Mouse (Mus musculus): ENCODE results near the gene Ttc41. TPM values are rescaled to one million over a fixed set of nuclear protein-coding genes. Genes with fewer than 3 reads are reported as not detected.
A peak's percentile ranks its signal among the peaks of the same experiment; 100 is the strongest.

Ttc41 gene
- polyA plus RNA-seq, 1 experiment, result not detected

DNA sequence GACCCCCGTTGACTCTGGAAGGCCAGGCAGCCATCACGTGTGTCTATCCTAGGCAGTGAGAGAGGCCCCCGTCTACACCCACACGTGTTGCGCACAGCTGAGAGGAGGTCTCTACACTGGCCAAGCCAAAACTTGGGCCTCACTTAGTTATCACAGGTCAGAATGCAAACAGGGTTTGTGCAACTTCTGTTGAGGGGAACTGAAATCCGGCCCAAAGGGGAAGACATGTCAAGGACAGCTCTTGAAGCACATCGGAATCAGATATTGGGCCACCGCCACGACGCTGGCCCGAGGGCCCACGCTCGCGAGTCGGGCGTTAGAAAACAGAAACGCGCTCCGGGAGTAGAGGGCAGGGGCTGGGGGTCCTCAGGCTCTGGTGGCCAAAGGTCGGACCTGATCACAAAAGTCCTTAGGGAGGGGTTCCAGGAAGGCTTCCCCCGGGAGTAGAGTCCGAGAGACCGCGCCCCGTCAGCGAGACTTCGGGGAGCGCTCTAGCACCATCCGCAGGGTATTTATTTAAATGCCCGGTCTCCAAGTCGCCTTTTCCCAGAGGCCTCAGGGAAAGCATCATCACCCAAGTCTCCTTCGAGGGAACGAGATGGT is 921 bp upstream of the Ttc41 start:
- Histone ChIP-seq H3K4me1 (peaks cover 66% of the 10 kb centered on the region), H3K9me3 (no peaks in the 10 kb centered on the region), H3K4me3 (replicated peaks) (peak overlapping the region; percentile 99), H3K36me3 (replicated peaks; ENCODE audit: low read length) (peaks cover 48% of the 10 kb centered on the region), H3K27me3 (replicated peaks) (no peaks in the 10 kb centered on the region)
- TF ChIP-seq FLI1 (IDR thresholded peaks at IDR 0.05; ENCODE audit: low read length) (no peak), GATA1 (IDR thresholded peaks at IDR 0.05; ENCODE audit: borderline replicate concordance, low read length) (no peak)

GRCm38 (mm10) chr10:86705922-86706752 is 526 bp downstream of the Ttc41 start:
- Histone ChIP-seq H3K27me3 (replicated peaks) (no peaks in the 10 kb centered on the region), H3K36me3 (replicated peaks; ENCODE audit: low read length) (peaks cover 34% of the 10 kb centered on the region), H3K9me3 (no peaks in the 10 kb centered on the region), H3K4me3 (replicated peaks) (peak overlapping the region; percentile 99), H3K4me1 (peaks cover 52% of the 10 kb centered on the region)
- no peak for TF ChIP-seq FLI1 (IDR thresholded peaks at IDR 0.05; ENCODE audit: low read length)
- TF ChIP-seq GATA1 (IDR thresholded peaks at IDR 0.05; ENCODE audit: borderline replicate concordance, low read length), result no peak

- Histone ChIP-seq H3K27me3 (replicated peaks) (no peaks in the 10 kb centered on the region), H3K4me3 (replicated peaks) (peak overlapping the region; percentile 99), H3K4me1 (peaks cover 44% of the 10 kb centered on the region), H3K9me3 (no peaks in the 10 kb centered on the region), H3K36me3 (replicated peaks; ENCODE audit: low read length) (peaks cover 24% of the 10 kb centered on the region)
- no peak for TF ChIP-seq GATA1 (IDR thresholded peaks at IDR 0.05; ENCODE audit: borderline replicate concordance, low read length)
- TF ChIP-seq FLI1 (IDR thresholded peaks at IDR 0.05; ENCODE audit: low read length), result no peak
Measured at GRCm38 (mm10) chr10:86707134-86707533, 1.5 kb downstream of the Ttc41 start.

GRCm38 (mm10) chr10:86712156-86712555 is 6.5 kb downstream of the Ttc41 start:
- TF ChIP-seq FLI1 (IDR thresholded peaks at IDR 0.05; ENCODE audit: low read length) (no peak), GATA1 (IDR thresholded peaks at IDR 0.05; ENCODE audit: borderline replicate concordance, low read length) (no peak)
- H3K36me3 ChIP-seq (replicated peaks; ENCODE audit: low read length), result peaks cover 4% of the 10 kb centered on the region

GRCm38 (mm10) chr10:86727548-86727980 is 22.0 kb downstream of the Ttc41 start:
- H3K4me1 ChIP-seq, result peaks cover 36% of the 10 kb centered on the region
- H3K9me3 ChIP-seq, result no peaks in the 10 kb centered on the region
- TF ChIP-seq GATA1 (IDR thresholded peaks at IDR 0.05; ENCODE audit: borderline replicate concordance, low read length), result no peak
- no peak for TF ChIP-seq FLI1 (IDR thresholded peaks at IDR 0.05; ENCODE audit: low read length)
- H3K4me3 ChIP-seq (replicated peaks), result peak overlapping the region; percentile 91
- H3K36me3 ChIP-seq (replicated peaks; ENCODE audit: low read length), result no peaks in the 10 kb centered on the region
- peaks cover 3% of the 10 kb centered on the region for H3K27me3 ChIP-seq (replicated peaks)

More at GRCm38 (mm10) chr10:86712156-86712555, 6.5 kb downstream of the Ttc41 start:
- Histone ChIP-seq H3K4me3 (replicated peaks) (no peak overlapping the region), H3K27me3 (replicated peaks) (no peaks in the 10 kb centered on the region), H3K4me1 (peaks cover 19% of the 10 kb centered on the region), H3K9me3 (no peaks in the 10 kb centered on the region)

- TF ChIP-seq GATA1 (IDR thresholded peaks at IDR 0.05; ENCODE audit: borderline replicate concordance, low read length) (no peak), FLI1 (IDR thresholded peaks at IDR 0.05; ENCODE audit: low read length) (no peak)
- no peaks in the 10 kb centered on the region for H3K36me3 ChIP-seq (replicated peaks; ENCODE audit: low read length)
- peaks cover 6% of the 10 kb centered on the region for H3K27me3 ChIP-seq (replicated peaks)
- peak overlapping the region; percentile 91 for H3K4me3 ChIP-seq (replicated peaks)
- peaks cover 36% of the 10 kb centered on the region for H3K4me1 ChIP-seq
- no peaks in the 10 kb centered on the region for H3K9me3 ChIP-seq
Measured at GRCm38 (mm10) chr10:86728176-86728575, 22.6 kb downstream of the Ttc41 start.

DNA sequence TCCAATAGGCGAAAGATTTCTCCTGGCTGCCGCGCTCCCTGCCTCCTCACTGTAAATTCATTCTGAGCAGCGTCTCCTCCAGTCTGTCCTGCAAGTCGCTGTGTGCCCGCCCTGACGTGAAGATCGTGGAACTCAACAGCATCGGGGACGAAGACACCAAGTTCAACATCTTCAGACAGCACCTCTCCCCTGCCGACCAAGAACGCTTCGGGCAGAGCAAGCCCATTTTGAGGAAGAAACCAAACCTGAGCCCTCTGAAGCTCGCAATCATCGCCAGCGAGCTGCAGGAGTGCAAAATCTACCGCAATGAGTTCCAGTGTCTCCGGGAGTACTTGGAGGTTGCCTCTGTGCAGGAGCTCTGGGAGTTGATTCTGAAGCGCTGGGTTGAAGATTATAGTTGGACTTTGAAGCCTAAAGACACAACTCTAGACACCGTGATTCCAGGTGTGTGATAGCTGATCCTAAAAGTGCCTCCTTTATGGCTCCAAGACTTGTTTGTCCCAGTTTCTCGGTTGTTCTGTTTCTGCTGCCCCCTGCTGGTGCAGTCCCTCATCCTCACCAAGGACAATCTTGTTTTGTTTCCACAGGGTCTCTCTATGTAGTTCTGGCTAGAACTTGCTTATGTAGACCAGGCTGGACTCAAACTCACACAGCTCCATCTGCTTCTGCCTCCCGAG is 25.4 kb downstream of the Ttc41 start:
- Histone ChIP-seq H3K27me3 (replicated peaks) (peaks cover 11% of the 10 kb centered on the region), H3K9me3 (no peaks in the 10 kb centered on the region), H3K4me1 (peaks cover 37% of the 10 kb centered on the region), H3K4me3 (replicated peaks) (peak overlapping the region; percentile 92), H3K36me3 (replicated peaks; ENCODE audit: low read length) (no peaks in the 10 kb centered on the region)
- no peak for TF ChIP-seq GATA1 (IDR thresholded peaks at IDR 0.05; ENCODE audit: borderline replicate concordance, low read length)

DNA sequence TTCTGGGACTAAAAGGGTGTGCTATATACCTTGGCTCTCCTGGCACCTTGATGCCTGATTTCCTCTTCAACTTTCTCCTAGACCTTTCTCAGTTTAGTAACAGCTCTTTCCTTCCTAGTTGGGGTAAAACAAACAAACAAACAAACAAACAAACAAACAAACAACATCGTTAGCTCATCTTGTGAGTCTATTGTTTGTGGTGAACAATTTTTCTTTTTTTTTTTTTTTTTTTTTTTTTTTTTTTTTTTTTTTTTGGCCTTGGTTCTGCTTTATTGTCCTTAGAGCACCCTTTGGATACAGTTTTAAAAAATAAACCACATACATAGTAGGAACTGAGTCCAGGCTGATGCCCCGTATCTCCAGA is 25.9 kb downstream of the Ttc41 start:
- H3K9me3 ChIP-seq, result no peaks in the 10 kb centered on the region
- H3K4me1 ChIP-seq, result peaks cover 35% of the 10 kb centered on the region
- H3K27me3 ChIP-seq (replicated peaks), result peaks cover 11% of the 10 kb centered on the region
- H3K36me3 ChIP-seq (replicated peaks; ENCODE audit: low read length), result no peaks in the 10 kb centered on the region
- H3K4me3 ChIP-seq (replicated peaks), result peak overlapping the region; percentile 92
- TF ChIP-seq GATA1 (IDR thresholded peaks at IDR 0.05; ENCODE audit: borderline replicate concordance, low read length) (no peak), FLI1 (IDR thresholded peaks at IDR 0.05; ENCODE audit: low read length) (no peak)

GRCm38 (mm10) chr10:86735036-86735435 is 29.4 kb downstream of the Ttc41 start:
- Histone ChIP-seq H3K27me3 (replicated peaks) (peaks cover 11% of the 10 kb centered on the region), H3K9me3 (no peaks in the 10 kb centered on the region), H3K36me3 (replicated peaks; ENCODE audit: low read length) (no peaks in the 10 kb centered on the region), H3K4me1 (peaks cover 11% of the 10 kb centered on the region), H3K4me3 (replicated peaks) (no peak overlapping the region)
- TF ChIP-seq GATA1 (IDR thresholded peaks at IDR 0.05; ENCODE audit: borderline replicate concordance, low read length) (no peak), FLI1 (IDR thresholded peaks at IDR 0.05; ENCODE audit: low read length) (no peak)

GRCm38 (mm10) chr10:86742918-86743317 is 37.3 kb downstream of the Ttc41 start:
- TF ChIP-seq FLI1 (IDR thresholded peaks at IDR 0.05; ENCODE audit: low read length) (no peak), GATA1 (IDR thresholded peaks at IDR 0.05; ENCODE audit: borderline replicate concordance, low read length) (no peak)
- no peaks in the 10 kb centered on the region for H3K27me3 ChIP-seq (replicated peaks)
- H3K4me1 ChIP-seq, result peaks cover 49% of the 10 kb centered on the region
- peak overlapping the region; percentile 7 for H3K4me3 ChIP-seq (replicated peaks)
- no peaks in the 10 kb centered on the region for H3K36me3 ChIP-seq (replicated peaks; ENCODE audit: low read length)
- H3K9me3 ChIP-seq, result no peaks in the 10 kb centered on the region
